Mouse (Mus musculus) liver, postnatal 0 days (tissue): ENCODE measurements at regions not wholly inside any gene's neighbourhood (a gene's known extent, or its start where the extent isn't known, plus 50 kb on each side); places are given as distances from the start of the nearest gene placed in this dataset.

Experiments
- CTCF ChIP-seq: sonication (generic); IDR thresholded peaks from 2 replicates; pipeline ENCODE4 v1.5.1; 2016; ENCODE audit warnings: antibody characterized with exemption, low read depth
- EP300 ChIP-seq: IDR thresholded peaks from 2 replicates; pipeline ENCODE4 v1.6.1; 2016; ENCODE audit warnings: antibody characterized with exemption, low read depth, mild to moderate bottlenecking

GRCm38 (mm10) chr6:140308641-140309040 lies 115.2 kb upstream of the Plekha5 start:
- TF ChIP-seq EP300: no peak
- no peak for TF ChIP-seq CTCF
